Mouse (Mus musculus) frontal cortex, postnatal 10 days (tissue): ENCODE measurements around the gene Lzic.
"Not testable (repeated sequence)": the region's sequence is repeated elsewhere in the genome, so short reads cannot be mapped to it uniquely, and the experiment has no call there.

Experiments used
- DNase-seq, 2 experiments: peaks; one replicate each; pipeline ENCODE4 v3.0.0; 2022; ENCODE audit warnings: low spot score in 2 of 2, mixed read lengths in 1 of 2

Lzic gene

DNA sequence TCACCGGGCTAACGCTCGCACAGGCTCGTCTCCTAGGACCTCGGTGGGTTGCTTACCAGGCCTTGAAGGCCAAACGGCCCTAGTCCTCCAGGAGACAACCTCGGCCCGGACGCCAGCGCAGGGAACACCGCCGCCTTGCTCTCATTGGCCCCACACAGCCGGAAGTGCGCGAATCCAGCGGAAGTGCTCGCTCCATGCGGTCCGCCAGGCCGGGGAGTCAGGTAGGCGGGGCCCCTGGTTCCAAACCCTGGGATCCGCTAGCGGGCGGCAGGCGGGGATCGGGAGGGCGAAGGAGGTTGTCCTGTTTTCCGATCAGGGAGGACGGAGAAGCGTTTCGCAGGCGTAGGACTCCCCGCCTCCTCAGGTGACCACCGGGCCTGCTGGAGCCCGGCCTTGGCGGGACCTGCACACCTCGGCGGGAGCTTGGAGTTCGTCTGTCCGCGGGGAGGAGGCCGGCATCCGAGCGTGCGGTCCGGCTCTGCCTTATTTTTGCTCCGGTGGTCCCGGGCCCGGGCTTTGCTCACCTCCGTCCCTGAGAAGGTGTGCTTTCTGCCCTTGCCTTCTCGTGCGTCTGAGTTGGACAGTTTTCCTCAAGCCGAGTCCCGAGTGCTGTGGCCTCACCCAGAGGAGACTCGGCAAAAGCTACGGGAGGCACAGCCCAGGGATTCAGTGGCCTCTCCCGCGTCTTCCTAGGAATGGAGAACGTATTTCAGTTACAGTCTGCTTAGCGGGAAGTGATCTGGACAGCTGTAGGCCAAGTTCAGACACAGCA, at the start of gene Lzic, which contains the start of gene Nmnat1:
Gene Lzic, plus strand, starts transcription at position 177 of the 772 bp plus-strand sequence.
Gene Nmnat1, minus strand, starts transcription at position 150 of the 772 bp plus-strand sequence.
- DNase-seq = peak; percentile 85 to 93

GRCm38 (mm10) chr4:149440576-149440975, 44.5 kb upstream of the Lzic start:
- DNase-seq = no peak

- no peak for DNase-seq
These were observed 42.6 kb upstream of the Lzic start for GRCm38 (mm10) chr4:149442436-149442835.

DNA sequence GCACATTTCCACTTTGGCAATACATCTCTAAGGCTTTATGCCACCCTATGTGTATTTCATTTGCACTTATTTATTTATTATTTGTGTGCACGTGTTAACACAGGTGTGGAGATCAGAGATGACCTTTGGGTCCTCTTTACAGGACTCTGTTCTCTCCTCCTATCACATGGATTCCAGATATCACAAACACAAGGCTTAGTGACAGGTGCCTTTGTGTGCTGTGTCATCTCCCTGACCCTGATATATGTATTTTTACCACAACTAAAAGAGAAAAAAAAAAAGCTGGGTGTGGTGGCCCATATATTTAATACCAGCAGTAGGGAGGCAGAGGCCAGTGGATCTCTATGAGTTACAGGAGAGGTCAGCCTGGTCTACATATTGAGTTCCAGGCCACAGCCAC, 40.6 kb upstream of the Lzic start:
- DNase-seq = no peak

GRCm38 (mm10) chr4:149444964-149445701, 39.9 kb upstream of the Lzic start:
- DNase-seq = peak; percentile 81 to 85

DNA sequence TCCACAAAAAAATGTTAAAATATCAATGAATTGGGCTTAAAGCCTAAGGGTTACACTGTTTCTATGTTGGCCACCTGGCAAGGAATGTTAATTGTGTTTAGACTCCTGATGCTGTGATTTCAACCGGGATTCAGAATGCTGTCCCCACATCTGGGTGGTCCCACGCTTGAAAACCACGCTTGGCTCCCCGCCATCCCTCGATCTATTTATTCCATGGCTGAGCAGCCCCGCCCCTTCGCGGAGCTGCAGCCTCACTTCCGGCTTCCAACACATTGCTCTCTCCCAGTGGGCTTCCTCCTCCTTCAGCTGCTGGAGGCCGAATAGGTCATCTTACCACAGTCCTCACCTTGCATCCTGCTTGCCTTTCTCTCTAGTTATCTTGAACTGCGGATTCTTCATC, 39.2 kb upstream of the Lzic start:
- peak; percentile 33 to 48 for DNase-seq

DNA sequence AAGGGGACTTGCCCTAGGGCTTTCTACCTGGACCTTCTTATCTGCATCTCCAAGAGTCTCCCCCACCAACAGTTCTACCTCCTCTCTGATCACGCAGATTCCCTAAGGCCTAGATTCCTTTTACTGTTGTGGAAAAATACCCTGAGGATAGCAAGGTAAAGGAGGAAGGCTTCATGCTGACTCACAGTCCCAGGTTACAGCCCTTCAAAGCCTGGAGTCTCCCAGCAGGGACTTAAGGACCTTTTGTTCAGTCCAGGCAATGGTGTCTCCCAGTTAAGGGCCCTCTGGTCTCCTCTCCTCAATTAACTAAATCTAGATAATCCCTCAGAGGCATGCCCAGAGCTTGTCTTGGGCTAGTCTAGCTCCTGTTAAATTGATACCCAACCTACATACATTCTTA, 38.7 kb upstream of the Lzic start:
- no peak for DNase-seq

GRCm38 (mm10) chr4:149450636-149451035, 34.4 kb upstream of the Lzic start:
- DNase-seq = no peak

- DNase-seq = peak in 1 of 2 experiments; percentile 16
These were observed 31.4 kb upstream of the Lzic start for GRCm38 (mm10) chr4:149453656-149454055.

DNA sequence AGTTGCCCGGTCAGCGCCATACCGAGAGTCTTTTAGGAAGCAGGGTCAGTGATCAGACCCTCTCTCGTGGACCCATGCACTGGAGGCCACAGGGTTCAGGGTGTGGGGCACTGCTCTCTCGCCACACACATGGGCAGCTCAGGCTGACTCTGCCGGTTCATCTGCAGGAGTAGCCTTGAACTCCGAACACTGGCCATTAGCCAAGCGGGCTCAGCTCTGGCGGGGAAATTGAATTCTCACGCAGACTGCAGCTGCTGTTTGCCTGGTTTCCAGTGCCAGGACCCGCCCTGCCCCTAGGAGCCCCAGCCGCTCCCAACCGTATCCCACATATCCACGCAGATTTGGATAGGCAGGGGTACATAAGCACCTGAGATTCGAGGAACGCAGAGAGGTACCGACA, 30.8 kb upstream of the Lzic start:
- no peak for DNase-seq

DNA sequence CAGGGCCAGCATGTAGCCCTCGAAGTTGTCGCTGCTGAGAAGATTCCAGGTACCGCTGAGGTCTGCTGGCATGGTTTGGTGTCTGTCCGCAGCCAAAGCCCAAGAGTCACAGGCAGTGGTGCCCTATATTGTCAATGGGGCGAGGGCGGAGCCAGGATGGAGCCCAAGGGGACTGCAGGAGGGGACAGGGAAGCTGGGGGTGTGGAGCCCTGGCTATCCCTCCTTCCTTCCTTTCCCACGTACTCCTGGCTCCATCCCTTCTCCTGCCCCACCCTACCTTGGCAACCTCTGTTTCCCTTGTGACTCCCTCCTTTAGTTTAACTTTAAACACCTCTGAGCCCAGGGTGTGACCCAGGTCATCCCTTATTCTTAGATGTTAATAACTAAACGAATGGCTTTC, 30.1 kb upstream of the Lzic start, which contains the start of gene Rbp7:
Gene Rbp7, minus strand, starts transcription at position 100 of the 400 bp plus-strand sequence.
- no peak for DNase-seq

GRCm38 (mm10) chr4:149457163-149457562, 27.9 kb upstream of the Lzic start:
- DNase-seq = not testable (repeated sequence)

- DNase-seq = no peak
These were observed 27.1 kb upstream of the Lzic start for GRCm38 (mm10) chr4:149457831-149458430.

DNA sequence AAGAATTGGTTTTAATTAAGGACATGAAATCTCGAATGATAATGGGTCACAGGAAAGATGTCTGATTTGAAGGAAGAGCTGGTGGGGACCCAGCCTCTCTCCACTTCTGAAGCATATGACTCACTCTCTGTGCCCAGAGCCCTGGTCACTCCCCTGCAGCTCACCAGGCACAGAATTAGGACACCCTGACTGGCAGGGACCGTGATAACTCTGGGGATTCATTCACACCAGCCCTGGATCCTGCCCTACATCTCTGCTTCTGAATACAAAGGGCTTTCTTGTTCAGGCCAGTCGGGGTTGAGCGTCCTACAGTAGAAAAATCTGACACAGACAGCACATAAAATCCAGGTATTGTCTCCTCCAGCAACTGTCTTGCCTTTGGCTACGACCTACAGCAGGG, 26.5 kb upstream of the Lzic start:
- DNase-seq = no peak

DNA sequence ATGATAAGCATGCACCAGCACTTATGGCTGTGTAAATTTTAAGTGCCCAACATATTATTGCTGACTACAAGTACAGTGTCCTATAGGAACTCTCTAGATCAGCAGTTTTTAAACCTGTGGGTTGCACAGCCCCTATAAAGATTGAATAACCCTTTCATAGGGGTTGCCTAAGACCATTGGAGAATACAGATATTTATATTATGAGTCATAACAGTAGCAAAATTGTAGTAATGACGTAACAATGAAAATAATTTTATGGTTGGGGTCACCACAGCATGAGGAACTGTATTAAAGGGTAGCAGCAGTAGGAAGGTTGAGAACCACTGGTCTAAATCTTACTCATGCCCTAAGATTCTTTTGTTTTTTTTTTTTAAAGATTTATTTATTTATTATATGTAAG, 25.6 kb upstream of the Lzic start:
- no peak for DNase-seq

DNA sequence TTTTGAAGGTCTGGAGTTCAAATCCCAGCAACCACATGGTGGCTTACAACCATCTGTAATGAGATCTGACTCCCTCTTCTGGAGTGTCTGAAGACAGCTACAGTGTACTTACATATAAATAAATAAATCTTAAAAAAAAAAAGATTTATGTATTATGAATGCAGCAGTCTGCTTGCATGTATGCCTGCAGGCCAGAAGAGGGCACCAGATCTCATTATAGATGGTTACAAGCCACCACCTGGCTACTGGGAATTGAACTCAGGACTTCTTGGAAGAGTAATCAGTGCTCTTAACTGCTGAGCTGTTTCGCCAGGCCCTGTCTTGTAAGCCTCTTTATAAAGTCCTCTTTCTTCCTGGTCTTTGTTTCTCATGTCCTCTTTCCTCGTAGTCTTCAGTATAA, 24.6 kb upstream of the Lzic start:
- DNase-seq = not testable (repeated sequence)

GRCm38 (mm10) chr4:149461579-149462304, 23.3 kb upstream of the Lzic start:
- DNase-seq = no peak

- DNase-seq = no peak
These were observed 22.6 kb upstream of the Lzic start for GRCm38 (mm10) chr4:149462305-149462971.

GRCm38 (mm10) chr4:149463435-149463950, 21.5 kb upstream of the Lzic start:
- DNase-seq = no peak

- no peak for DNase-seq
These were observed 15.5 kb upstream of the Lzic start for GRCm38 (mm10) chr4:149469557-149469956.

DNA sequence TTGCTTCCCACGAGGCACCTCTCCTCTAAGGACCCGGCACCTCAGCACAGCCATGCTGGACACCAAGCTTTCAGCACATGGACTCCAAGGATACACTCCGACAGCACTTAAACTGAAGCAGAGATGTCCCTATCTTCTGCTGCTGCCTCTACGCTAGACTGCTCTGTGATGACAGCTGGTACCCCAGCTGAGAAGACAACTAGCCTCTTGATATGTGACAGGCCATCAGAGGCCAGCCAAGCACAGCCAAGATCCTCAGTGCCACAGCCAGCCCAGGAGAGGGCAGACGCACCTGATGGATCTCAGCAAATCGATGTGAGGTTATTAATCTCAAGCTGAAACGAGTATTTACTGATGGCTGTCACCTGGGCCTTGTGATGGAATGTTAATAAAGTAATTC, 9.9 kb upstream of the Lzic start:
- no peak for DNase-seq
